Mouse (Mus musculus) gastrocnemius, postnatal 4 days (tissue): Measurements from ENCODE around the gene Olfr199. TPM values are rescaled to one million over a fixed set of nuclear protein-coding genes. Genes with fewer than 3 reads are reported as not detected.
"Not testable (repeated sequence)": the region's sequence is repeated elsewhere in the genome, so short reads cannot be mapped to it uniquely, and the experiment has no call there.

Source experiments
- DNase-seq, 2 experiments: peaks; one replicate each; pipeline ENCODE4 v3.0.0; 2021 to 2022; ENCODE audit warnings: low spot score in 2 of 2, mixed read lengths in 2 of 2
- long read RNA-seq, 2 experiments: library from polyadenylated mRNA; stranded (forward); transcript quantifications; one replicate each; pipeline ENCODE4 v2.0.0; 2021
- total RNA-seq, 2 experiments: library from RNA; stranded (reverse); gene quantifications; 2 replicates each; pipeline ENCODE4 v1.2.3; 2021

The Olfr199 gene
- not detected for total RNA-seq
- long read RNA-seq, experiment 1, result 0 reads
- long read RNA-seq, experiment 2, result 0 reads

DNA sequence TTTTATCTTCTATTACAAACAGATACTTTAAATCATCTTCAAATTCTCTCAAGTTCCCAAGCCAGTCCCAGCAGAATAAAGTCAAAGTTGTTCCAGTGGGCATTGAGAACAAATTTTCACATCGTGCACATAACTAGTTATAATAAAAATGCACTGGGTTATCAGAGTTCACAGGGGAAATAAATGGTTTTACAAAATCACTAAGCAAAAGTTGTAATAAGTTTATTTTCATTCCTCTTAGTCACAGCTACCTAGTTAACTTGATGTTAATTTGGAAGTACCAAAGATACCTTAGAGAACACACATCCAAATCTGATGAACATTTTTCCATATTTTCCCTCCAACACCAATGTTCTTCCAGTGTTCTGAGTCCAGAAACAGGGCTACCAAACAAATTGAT, at the start of gene Olfr199:
Olfr199 (minus strand) TSS at position 101 of the 400 bp plus-strand sequence.
- not testable (repeated sequence) for DNase-seq

DNA sequence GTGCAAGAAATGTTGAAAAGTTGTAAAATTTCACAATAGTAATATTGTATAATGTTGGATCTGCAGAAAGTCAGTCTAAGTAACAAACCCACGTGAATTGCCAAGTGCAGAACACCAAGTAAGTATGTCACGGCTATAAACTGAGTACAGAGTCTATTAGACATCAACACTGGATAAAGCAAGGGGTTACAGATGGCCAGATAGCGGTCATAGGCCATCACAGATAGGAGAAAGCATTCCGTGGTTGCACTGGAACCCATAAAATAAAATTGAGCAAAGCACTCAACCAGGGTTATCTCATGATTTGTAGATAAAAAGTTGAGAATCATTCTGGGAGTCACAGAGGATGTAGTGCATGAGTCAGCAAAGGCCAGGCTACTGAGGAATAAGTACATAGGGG, 49.5 kb upstream of the Olfr199 start:
- DNase-seq, result not testable (repeated sequence)

DNA sequence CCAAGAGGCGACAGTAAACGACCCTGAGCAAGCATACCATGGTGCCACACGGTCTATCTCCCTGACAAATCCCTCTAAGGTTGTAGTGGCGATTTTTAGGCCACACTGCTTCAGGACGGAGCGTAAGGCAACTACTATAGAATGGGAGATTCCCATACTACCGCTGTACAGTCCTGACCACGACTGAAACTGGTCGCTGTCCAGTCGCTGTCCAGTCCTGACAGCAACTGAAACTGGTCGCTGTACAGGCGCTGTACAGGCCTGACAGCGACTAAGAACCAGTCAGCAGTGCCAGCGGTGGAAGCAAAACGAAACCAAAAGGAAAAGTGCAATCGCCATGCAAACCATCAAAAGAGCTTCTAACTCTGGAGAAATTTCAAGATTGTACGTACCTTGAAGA, 30.1 kb upstream of the Olfr199 start:
- no peak for DNase-seq

DNA sequence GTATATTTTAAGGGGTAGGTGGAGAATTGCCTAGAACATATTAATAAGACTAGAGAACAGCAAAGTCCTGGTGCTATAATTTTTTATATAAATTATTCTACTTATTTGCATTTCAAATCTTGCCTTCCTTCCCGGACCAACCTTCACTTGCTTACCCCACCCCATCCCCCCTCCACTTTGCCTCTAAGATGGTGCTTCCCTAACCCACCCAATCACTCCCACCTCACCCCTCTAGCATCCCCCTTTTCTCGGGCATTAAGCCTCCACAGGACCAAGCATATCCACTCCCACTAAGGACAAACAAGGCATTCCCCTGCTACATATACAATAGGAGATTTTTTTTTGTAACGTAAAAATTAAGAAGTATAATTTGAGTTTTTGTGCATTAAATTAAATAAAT, 1.7 kb downstream of the Olfr199 start:
- DNase-seq, result not testable (repeated sequence)

DNA sequence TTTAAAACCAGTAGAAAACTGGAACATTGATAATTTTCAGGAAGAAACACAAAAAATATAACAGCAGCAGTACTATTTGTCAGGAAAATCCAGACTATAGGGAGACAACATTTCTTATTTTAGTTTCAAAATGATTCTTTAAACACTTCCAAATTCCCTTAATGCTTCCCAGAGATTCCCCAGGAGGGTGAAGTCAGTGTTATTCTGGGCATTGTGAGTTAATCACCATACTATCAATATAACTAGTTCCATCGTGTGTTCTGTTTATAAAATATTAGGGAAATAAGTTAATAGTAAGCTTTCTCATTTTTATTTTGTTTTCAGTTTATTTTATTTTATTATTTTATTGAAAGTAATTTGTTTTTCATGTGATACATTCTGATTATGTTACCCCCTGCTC, 16.1 kb downstream of the Olfr199 start, which contains the start of gene Olfr198:
Olfr198 (minus strand) TSS at position 101 of the 400 bp plus-strand sequence.
- not testable (repeated sequence) for DNase-seq

DNA sequence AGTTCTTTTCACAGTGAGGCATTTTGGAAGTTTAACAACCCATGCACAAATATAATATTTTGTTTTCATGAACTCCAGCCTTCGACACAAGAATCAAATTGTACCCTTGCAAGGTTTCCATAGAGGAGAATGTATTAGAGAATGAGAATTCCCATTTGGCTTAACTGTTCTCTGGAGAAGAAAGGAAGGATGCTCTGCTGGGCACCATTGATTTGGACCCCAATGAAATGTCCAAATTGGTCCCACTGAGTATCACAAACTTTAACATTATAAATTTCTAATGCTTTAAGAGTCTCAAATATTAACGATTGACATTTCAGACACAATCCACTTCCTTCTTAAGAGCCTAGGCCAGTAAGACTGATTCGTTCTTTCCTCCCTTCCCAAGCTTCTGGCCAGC, 49.2 kb downstream of the Olfr199 start, which contains the start of gene Olfr196:
Olfr196 (minus strand) TSS at position 101 of the 400 bp plus-strand sequence.
- no peak for DNase-seq

Other genes starting within 250 kb of the Olfr199 start
- not detected for gene Olfr183, start 224.4 kb downstream of the Olfr199 start, total RNA-seq
- not detected for gene Olfr186, start 189.5 kb downstream of the Olfr199 start, total RNA-seq
- gene Olfr187, start 180.0 kb downstream of the Olfr199 start, total RNA-seq, result not detected
- gene Olfr190, start 141.8 kb downstream of the Olfr199 start, total RNA-seq, result not detected
- not detected for gene Olfr191, start 129.9 kb downstream of the Olfr199 start, total RNA-seq
- not detected for gene Olfr193, start 107.9 kb downstream of the Olfr199 start, total RNA-seq
- not detected for gene Olfr194, start 98.7 kb downstream of the Olfr199 start, total RNA-seq
- gene Olfr195, start 72.7 kb downstream of the Olfr199 start, total RNA-seq, result not detected
- gene Olfr196, start 49.3 kb downstream of the Olfr199 start, total RNA-seq, result not detected
- not detected for gene Olfr198, start 16.2 kb downstream of the Olfr199 start, total RNA-seq
- gene Olfr201, start 52.9 kb upstream of the Olfr199 start, total RNA-seq, result not detected
- gene Olfr202, start 67.0 kb upstream of the Olfr199 start, total RNA-seq, result not detected
- gene Olfr203, start 79.1 kb upstream of the Olfr199 start, total RNA-seq, result not detected
- not detected for gene Olfr204, start 98.5 kb upstream of the Olfr199 start, total RNA-seq
- not detected for gene Olfr205, start 111.4 kb upstream of the Olfr199 start, total RNA-seq
- not detected for gene Olfr206, start 129.5 kb upstream of the Olfr199 start, total RNA-seq
- not detected for gene Olfr209, start 144.2 kb upstream of the Olfr199 start, total RNA-seq
- not detected for gene Gabrr3, start 187.6 kb upstream of the Olfr199 start, total RNA-seq